Mouse (Mus musculus) frontal cortex, postnatal 10 days (tissue): Measurements from ENCODE around the gene Adamtsl3.

Experiments used
- DNase-seq, 2 experiments: peaks; one replicate each; pipeline ENCODE4 v3.0.0; 2022; ENCODE audit warnings: low spot score in 2 of 2, mixed read lengths in 1 of 2

Adamtsl3 gene

DNA sequence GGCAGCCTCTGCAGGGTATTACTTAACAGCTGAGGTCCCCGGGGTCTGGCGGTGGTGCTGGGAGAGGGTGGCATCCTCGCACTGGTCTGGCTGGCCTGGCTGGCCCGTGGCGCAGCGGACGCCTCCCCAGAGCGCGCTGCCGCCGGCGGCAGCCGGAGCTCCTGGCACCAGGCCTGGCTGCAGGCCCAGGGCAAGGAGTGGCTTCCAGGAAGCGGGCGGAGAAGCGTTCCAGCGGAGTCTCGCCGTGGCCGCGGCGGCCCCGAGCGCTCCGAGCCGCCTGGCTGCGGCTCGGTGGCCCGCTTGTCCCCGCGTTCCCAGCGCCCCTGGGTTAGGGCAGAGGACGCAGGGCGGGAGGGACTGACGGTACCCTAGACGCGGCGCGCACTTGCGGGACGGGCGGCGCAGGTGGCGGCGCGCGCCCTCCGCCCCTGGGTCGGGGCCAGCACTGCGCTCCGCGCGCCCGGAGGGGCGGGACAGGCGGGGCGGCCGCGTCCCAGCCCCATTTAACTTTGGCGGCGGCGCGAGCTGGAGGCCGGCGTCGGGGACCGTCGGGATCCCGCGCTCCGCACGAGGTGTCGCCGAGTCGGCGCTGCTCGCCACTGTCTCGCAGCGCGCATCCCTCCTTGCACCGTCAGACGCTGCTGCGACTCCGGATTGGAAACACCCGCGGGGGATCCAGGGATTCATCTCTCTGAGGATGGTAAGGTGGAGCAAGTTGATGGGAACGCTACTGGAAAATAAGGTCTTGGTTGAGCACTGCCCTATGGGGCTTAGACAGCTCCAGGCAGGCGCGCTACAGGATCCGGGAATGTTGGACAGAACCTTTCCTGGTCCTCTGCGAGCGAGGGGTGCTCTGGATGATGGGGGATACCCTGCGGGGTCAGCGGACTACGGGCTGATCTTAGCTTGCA lies at the start of gene Adamtsl3:
Adamtsl3 (plus strand) TSS at position 484 of the 911 bp plus-strand sequence.
- peak in 1 of 2 experiments; percentile 17 for DNase-seq

GRCm38 (mm10) chr7:82287242-82287641 lies 48.3 kb upstream of the Adamtsl3 start:
- DNase-seq = no peak

- no peak for DNase-seq
Measured at GRCm38 (mm10) chr7:82293441-82293840, 42.1 kb upstream of the Adamtsl3 start.

DNA sequence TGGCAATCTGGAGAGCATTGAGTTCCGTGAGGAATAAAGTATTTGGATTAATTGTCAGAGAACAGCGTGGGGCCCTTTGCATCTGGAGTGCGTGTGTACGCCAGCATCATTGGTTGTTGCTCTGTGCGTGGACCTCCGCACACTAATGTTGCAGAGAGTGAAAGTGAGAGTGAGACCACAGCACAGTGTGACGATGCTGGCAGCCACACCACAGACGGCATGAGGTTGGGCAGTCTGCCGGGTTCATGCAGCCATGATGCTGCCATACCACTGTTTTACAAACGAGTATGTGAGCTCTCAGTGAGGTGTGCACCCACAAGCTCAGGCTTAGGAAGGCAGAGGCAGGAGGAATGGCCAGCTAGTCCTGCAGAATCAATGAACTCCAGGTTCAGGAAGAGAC lies 41.4 kb upstream of the Adamtsl3 start:
- DNase-seq = no peak

- DNase-seq = no peak
Measured at GRCm38 (mm10) chr7:82294611-82295010, 40.9 kb upstream of the Adamtsl3 start.

- no peak for DNase-seq
Measured at GRCm38 (mm10) chr7:82308398-82308797, 27.1 kb upstream of the Adamtsl3 start.

DNA sequence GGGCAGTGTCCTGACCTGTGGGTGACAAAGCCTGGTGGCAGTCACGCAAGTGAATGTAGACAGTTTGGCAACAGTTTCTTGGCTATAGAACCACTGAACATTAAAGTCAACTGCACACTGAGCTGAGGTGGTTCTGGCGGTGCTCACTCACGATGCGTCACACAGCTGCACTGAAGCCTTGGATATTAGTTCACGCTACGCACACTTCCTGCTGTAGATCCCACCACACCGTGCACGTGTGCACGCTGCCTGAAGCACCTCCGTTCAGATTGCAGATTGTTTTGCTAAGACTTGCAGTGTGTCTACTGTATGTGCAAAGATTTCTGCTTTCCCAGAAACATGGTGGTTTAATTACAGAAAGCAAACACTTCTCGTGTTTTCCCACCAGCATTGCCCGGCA lies 17.0 kb upstream of the Adamtsl3 start:
- DNase-seq = no peak

GRCm38 (mm10) chr7:82326616-82327015 lies 8.9 kb upstream of the Adamtsl3 start:
- DNase-seq = no peak

DNA sequence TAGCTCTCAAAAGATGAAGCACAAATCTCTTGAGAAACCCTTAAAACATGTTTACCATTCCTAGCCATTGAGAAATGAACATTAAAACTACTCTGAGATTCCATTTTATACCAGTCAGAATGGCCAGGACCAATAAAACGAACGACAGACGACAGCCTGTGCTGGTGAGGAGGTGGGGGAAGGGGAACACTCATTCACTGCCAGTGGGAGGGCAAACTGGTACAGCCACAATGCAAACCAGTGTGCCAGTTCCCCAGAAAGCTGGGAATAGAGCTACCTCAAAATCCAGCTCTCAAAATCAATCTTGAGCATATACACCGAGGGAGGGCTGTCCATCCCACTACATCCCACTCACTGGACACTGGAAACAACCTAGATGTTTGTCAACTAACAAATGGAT lies 8.3 kb upstream of the Adamtsl3 start:
- no peak for DNase-seq

DNA sequence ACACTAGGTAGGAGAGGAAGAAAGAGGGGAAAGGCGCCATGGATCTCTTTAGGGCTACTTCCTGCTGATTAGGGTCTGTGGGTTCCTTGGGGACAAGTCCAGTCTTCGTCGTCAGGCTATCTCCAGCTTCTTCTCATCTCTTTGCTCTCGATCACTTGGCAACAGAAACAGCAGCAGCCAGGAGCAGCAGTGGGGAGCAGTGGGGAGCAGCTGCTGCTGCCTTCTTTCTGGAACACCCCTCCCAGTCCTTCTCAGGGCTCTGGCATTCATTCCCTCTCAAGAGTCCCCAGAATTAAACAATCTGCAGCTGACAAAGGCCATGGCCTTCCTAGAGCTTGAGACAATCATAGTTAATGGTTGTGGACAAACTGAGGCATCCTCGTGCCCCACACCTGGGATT lies 7.6 kb upstream of the Adamtsl3 start:
- DNase-seq = no peak

GRCm38 (mm10) chr7:82329831-82330230 lies 5.7 kb upstream of the Adamtsl3 start:
- DNase-seq = no peak

DNA sequence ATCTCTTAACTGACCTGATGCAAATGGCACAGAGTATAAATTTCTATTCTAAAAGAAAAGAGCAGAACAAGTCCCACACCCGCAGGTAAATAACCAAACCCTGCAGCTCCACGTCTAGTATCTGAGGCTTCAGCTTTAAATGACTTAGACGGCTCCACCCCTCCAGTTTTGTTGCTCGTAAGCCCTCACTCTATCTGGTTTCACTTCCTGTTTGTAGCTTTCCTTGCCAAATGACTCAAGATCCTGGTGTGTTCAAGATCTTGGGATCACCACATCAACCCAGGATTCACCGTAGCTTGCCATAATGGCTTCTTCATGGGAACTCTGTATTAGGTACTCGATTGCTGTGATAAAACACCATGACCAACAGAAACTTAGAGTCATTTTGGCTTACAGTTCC lies 4.6 kb upstream of the Adamtsl3 start:
- DNase-seq = no peak

GRCm38 (mm10) chr7:82334000-82334399 lies 1.5 kb upstream of the Adamtsl3 start:
- no peak for DNase-seq

DNA sequence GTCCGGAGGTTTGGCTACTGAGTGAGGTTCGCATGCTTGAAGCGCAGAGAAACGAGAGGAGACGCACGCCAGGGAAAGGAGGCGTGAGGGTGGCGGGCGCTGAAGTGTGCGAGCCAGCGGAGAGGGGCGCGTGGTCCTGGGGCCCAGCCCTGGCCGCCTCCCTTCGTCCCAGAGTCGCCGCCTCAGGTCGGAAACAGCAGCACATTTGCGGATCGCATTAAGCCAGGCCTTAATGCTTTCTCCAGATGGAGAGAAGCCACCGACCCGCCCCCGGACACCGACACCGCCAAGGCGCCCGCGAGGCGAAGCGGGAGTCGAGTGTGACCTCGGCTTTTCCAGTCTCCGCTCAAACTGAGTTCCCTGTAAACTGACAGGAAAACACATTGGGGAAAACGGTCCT lies 638 bp downstream of the Adamtsl3 start:
- no peak for DNase-seq

DNA sequence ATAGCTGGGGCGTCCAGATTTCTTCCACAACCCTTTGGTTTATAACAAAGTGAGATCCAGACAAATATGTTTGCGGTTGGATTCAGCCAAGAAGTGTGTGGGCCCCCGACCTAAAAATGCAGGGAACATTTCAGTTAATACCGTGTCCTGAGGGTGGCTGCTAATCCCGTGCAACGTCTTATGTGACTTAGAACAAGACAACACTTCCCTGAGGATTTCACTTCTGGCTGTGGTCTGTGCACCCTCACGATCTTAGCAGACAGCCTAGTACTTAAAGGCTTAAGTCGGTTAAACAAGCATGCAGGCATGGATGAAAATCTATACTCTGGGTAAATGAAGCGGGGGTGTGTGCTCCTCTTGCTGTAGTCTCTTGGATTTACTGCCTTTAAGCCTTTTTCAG lies 2.6 kb downstream of the Adamtsl3 start:
- no peak for DNase-seq

- no peak for DNase-seq
Measured at GRCm38 (mm10) chr7:82338532-82338931, 3.0 kb downstream of the Adamtsl3 start.

DNA sequence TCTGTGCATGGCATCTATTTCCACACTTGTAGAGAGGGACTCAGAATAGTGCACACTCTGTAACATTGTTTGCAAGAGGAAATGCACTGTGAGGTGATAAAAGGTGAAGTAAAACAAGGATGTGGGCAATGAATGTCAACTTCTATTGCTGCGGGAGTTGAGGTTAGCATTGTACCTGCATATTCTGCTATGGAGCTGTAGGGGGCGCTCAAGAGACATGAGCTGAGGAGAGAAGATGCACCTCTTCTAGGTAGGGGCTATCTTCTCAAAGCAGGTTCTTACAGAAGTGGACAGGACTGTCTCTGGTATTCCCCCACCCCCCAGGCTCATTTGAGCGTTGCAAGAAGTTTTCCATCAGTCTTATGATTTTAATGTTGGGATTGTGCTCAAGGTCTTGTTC lies 3.7 kb downstream of the Adamtsl3 start:
- no peak for DNase-seq

GRCm38 (mm10) chr7:82341476-82341875 lies 6.0 kb downstream of the Adamtsl3 start:
- DNase-seq = no peak

GRCm38 (mm10) chr7:82346706-82347105 lies 11.2 kb downstream of the Adamtsl3 start:
- no peak for DNase-seq

GRCm38 (mm10) chr7:82349796-82350195 lies 14.3 kb downstream of the Adamtsl3 start:
- DNase-seq = no peak

DNA sequence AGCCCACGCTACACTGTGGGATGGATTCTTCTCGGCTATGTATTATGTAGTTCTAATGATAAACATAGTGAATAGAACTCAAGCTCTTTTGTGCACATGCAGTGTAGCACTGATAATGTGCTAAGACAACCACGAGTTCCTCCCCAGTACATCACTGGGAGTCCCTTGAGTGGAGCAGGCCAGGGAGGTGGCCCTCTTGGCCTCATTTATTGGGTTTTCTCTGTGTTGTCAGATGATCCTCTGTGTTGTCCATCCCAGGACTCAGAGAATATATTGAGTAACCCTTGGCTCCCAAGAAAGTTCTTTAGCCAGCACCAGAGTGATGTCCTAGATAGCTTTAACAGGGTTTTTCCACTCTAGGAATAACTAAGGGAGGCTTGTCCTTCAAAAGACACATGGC lies 14.9 kb downstream of the Adamtsl3 start:
- no peak for DNase-seq

DNA sequence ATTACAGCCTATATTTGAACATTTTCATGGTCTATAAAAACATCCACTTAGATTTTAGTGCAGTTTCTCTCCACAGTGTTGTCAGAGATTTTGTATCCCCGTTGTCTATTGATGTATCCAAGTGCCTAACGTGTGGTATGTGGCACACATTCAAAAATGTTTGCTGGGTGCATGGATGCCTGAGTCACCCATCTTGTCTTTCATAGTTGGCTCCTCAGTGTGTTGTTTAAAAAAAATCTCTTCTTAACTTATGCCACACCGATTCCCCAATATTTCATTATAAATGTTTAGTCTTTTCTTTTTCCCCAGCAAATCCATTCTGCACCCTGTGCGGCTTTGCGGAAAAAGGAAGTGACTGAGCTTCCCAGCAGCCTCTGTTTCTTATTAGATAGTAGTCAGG lies 23.7 kb downstream of the Adamtsl3 start:
- DNase-seq = no peak

DNA sequence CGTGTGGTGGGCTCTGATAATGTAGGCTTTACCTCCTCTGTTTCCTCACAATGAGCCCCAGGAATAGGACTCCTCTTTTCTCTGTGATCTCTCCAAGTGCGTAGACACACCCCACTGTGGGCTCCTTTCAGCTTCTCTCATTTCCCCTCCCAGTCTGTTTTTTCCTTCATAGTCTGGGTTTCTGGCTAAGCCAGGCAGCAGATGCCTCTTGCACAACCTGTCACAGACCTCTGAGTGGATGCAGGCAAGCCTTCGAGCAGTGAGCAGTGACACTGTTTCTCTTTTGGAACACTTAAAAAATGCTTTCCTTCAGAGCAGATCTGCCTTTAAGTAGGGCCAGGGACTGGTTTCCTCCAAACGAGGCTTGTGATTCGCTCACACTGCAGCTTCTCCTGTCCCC lies 24.2 kb downstream of the Adamtsl3 start:
- DNase-seq = no peak

- no peak for DNase-seq
Measured at GRCm38 (mm10) chr7:82360186-82360585, 24.7 kb downstream of the Adamtsl3 start.
